Comparison of ENCODE assay signal across 26 mouse cellular contexts in genomic region chr5:75954218-75954617, GRCm38 (mm10). TPM values are rescaled to one million over a fixed set of nuclear protein-coding genes. Genes with fewer than 3 reads are reported as not detected.
DNase-seq lines count a peak whose midpoint lies in the region; ATAC-seq lines count a peak whose summit lies in the region.
"Had no signal": no experiment of that assay in that cellular context is flagged by ENCODE, and none has a peak within 500 bp of the region (broad histone marks: within the 10 kb centered on the region; RNA-seq: fewer than 3 reads in every experiment).

No protein-coding gene starts in this region.

- no peaks in the 10 kb centered on the region for H3K9me3 ChIP-seq in forebrain, embryonic 14.5 days (replicated peaks; ENCODE audit: control insufficient read depth, low read length)
- H3K9me3 ChIP-seq in forebrain, embryonic 12.5 days: no peaks in the 10 kb centered on the region
- H3K9me3 ChIP-seq in hindbrain, embryonic 16.5 days (ENCODE audit: control insufficient read depth, low read length): no peaks in the 10 kb centered on the region
- no peaks in the 10 kb centered on the region for H3K9me3 ChIP-seq in hindbrain, embryonic 14.5 days (ENCODE audit: control insufficient read depth, low read length)
- H3K9me3 ChIP-seq: embryonic facial prominence, embryonic 12.5 days; heart, embryonic 12.5 days; liver, embryonic 15.5 days; lung, embryonic 15.5 days; midbrain, embryonic 10.5 days; neural tube, embryonic 12.5 days had no signal

- no peak overlapping the region for H3K4me2 ChIP-seq in forebrain, embryonic 14.5 days (ENCODE audit: low read length)
- H3K4me2 ChIP-seq in forebrain, embryonic 12.5 days: no peak overlapping the region
- H3K4me2 ChIP-seq in hindbrain, embryonic 16.5 days (ENCODE audit: low read length): no peak overlapping the region
- H3K4me2 ChIP-seq in hindbrain, embryonic 14.5 days (replicated peaks): no peak overlapping the region
- H3K4me2 ChIP-seq: embryonic facial prominence, embryonic 12.5 days; heart, embryonic 12.5 days; liver, embryonic 15.5 days; lung, embryonic 15.5 days; neural tube, embryonic 12.5 days had no signal

- WGBS in forebrain, embryonic 14.5 days: 49% methylated on average over 3 of the region's 3 CpGs
- WGBS in forebrain, embryonic 12.5 days: 56% methylated on average over 3 of the region's 3 CpGs
- WGBS in hindbrain, embryonic 16.5 days: 73% methylated on average over 3 of the region's 3 CpGs
- WGBS in hindbrain, embryonic 14.5 days: 65% methylated on average over 3 of the region's 3 CpGs

- no peaks in the 10 kb centered on the region for H3K27me3 ChIP-seq in forebrain, embryonic 14.5 days (replicated peaks; ENCODE audit: control insufficient read depth, insufficient read depth, low read length)
- no peaks in the 10 kb centered on the region for H3K27me3 ChIP-seq in forebrain, embryonic 12.5 days
- no peaks in the 10 kb centered on the region for H3K27me3 ChIP-seq in hindbrain, embryonic 16.5 days (replicated peaks; ENCODE audit: control insufficient read depth, insufficient read depth, low read length)
- H3K27me3 ChIP-seq in hindbrain, embryonic 14.5 days (ENCODE audit: control insufficient read depth, insufficient read depth, low read length): no peaks in the 10 kb centered on the region
- H3K27me3 ChIP-seq: embryonic facial prominence, embryonic 12.5 days; heart, embryonic 12.5 days; liver, embryonic 15.5 days; lung, embryonic 15.5 days; neural tube, embryonic 12.5 days had no signal

- no peak for ATAC-seq in forebrain, embryonic 14.5 days
- no peak for ATAC-seq in forebrain, embryonic 12.5 days (ENCODE audit: low FRiP score)
- peak; percentile 52; the same call in 1 of the 2 replicates for ATAC-seq in hindbrain, embryonic 16.5 days
- ATAC-seq in hindbrain, embryonic 14.5 days (ENCODE audit: low FRiP score): no peak
- ATAC-seq: midbrain, embryonic 16.5 days had no signal

- no peak overlapping the region for H3K9ac ChIP-seq in forebrain, embryonic 14.5 days (ENCODE audit: low read length)
- no peak overlapping the region for H3K9ac ChIP-seq in forebrain, embryonic 12.5 days
- no peak overlapping the region for H3K9ac ChIP-seq in hindbrain, embryonic 16.5 days (ENCODE audit: low read depth, low read length)
- no peak overlapping the region for H3K9ac ChIP-seq in hindbrain, embryonic 14.5 days
- H3K9ac ChIP-seq: embryonic facial prominence, embryonic 12.5 days; heart, embryonic 12.5 days; liver, embryonic 15.5 days; lung, embryonic 15.5 days; neural tube, embryonic 12.5 days had no signal

- no peaks in the 10 kb centered on the region for H3K36me3 ChIP-seq in forebrain, embryonic 14.5 days (ENCODE audit: control insufficient read depth, insufficient read depth, low read length)
- no peaks in the 10 kb centered on the region for H3K36me3 ChIP-seq in forebrain, embryonic 12.5 days (replicated peaks)
- H3K36me3 ChIP-seq in hindbrain, embryonic 16.5 days (ENCODE audit: control insufficient read depth, insufficient read depth, low read length): no peaks in the 10 kb centered on the region
- H3K36me3 ChIP-seq in hindbrain, embryonic 14.5 days (replicated peaks; ENCODE audit: control insufficient read depth, insufficient read depth): no peaks in the 10 kb centered on the region
- H3K36me3 ChIP-seq: embryonic facial prominence, embryonic 12.5 days; liver, embryonic 15.5 days; neural tube, embryonic 12.5 days had no signal

- no peak overlapping the region for H3K27ac ChIP-seq in forebrain, embryonic 14.5 days (ENCODE audit: low read depth, low read length)
- H3K27ac ChIP-seq in forebrain, embryonic 12.5 days: no peak overlapping the region
- H3K27ac ChIP-seq in hindbrain, embryonic 16.5 days (ENCODE audit: low read depth, low read length): no peak overlapping the region
- no peak overlapping the region for H3K27ac ChIP-seq in hindbrain, embryonic 14.5 days
- H3K27ac ChIP-seq: embryonic facial prominence, embryonic 12.5 days; liver, embryonic 15.5 days; lung, embryonic 15.5 days; midbrain, embryonic 10.5 days; neural tube, embryonic 12.5 days had no signal

- H3K4me1 ChIP-seq in forebrain, embryonic 14.5 days (ENCODE audit: control insufficient read depth, insufficient read depth, low read length): no peaks in the 10 kb centered on the region
- no peaks in the 10 kb centered on the region for H3K4me1 ChIP-seq in forebrain, embryonic 12.5 days
- H3K4me1 ChIP-seq in hindbrain, embryonic 16.5 days (ENCODE audit: control insufficient read depth, insufficient read depth, low read depth, low read length): no peaks in the 10 kb centered on the region
- H3K4me1 ChIP-seq in hindbrain, embryonic 14.5 days (replicated peaks; ENCODE audit: control insufficient read depth, insufficient read depth, low read length): no peaks in the 10 kb centered on the region
- H3K4me1 ChIP-seq: embryonic facial prominence, embryonic 12.5 days; liver, embryonic 15.5 days; lung, embryonic 15.5 days; neural tube, embryonic 12.5 days had no signal

- H3K4me3 ChIP-seq in forebrain, embryonic 14.5 days (ENCODE audit: low read depth, low read length): no peak overlapping the region
- no peak overlapping the region for H3K4me3 ChIP-seq in forebrain, embryonic 12.5 days (replicated peaks)
- H3K4me3 ChIP-seq in hindbrain, embryonic 16.5 days (ENCODE audit: low read length): no peak overlapping the region
- no peak overlapping the region for H3K4me3 ChIP-seq in hindbrain, embryonic 14.5 days (replicated peaks; ENCODE audit: low read length)
- H3K4me3 ChIP-seq: embryonic facial prominence, embryonic 12.5 days; heart, embryonic 12.5 days; liver, embryonic 15.5 days; lung, embryonic 15.5 days; midbrain, embryonic 10.5 days; myocyte; neural tube, embryonic 12.5 days had no signal

- peak; percentile 44 for DNase-seq in forebrain, embryonic 14.5 days (ENCODE audit: low spot score)
- DNase-seq in hindbrain, embryonic 14.5 days (ENCODE audit: low spot score): no peak
- peak; percentile 74 for DNase-seq in Muller cell, postnatal 12 days (ENCODE audit: inconsistent ontology term)
- peak; percentile 44 for DNase-seq in retina, embryonic 14.5 days (ENCODE audit: low spot score)
- no peak for DNase-seq in frontal cortex, postnatal 25 days (ENCODE audit: low spot score in 2 of 2)
- DNase-seq: adrenal gland, postnatal 14 days; cerebellum, adult 8-10 months; embryo, embryonic 11 days; gastrocnemius, postnatal 25 days; heart, adult 18-20 months; heart, postnatal 14 days; kidney, adult 2 months; kidney, postnatal 36 days; liver; thymus, adult 2 months; thymus, postnatal 36 days had no signal

RNA-seq across cellular contexts. Expression of gene Kdr, which starts 24.0 kb away (rescaled TPM):
- polyA plus RNA-seq in forebrain, embryonic 14.5 days (2014; fragmentation: Nextera tagmentation; extraction: Ambion mirVana): 13.2 and 16.3 TPM in 2 replicates
- 24.4 and 25.9 TPM in 2 replicates for polyA plus RNA-seq in forebrain, embryonic 12.5 days (2016; fragmentation: Nextera tagmentation; extraction: Ambion mirVana)
- 21.7 and 28.6 TPM in 2 replicates for polyA plus RNA-seq in hindbrain, embryonic 16.5 days (2015; fragmentation: Nextera tagmentation; extraction: Ambion mirVana)
- polyA plus RNA-seq in hindbrain, embryonic 14.5 days (2014; fragmentation: Nextera tagmentation; extraction: Ambion mirVana): 25.8 and 29.0 TPM in 2 replicates
- polyA plus RNA-seq: myocyte had no signal

Comparison
In these comparisons a context has a peak if more than half of its experiments do, and no peak if none do; other contexts are left out.
1. DNase-seq: peak in forebrain, embryonic 14.5 days (single experiment), Muller cell, postnatal 12 days (single experiment) and retina, embryonic 14.5 days (single experiment); none in hindbrain, embryonic 14.5 days (single experiment) and frontal cortex, postnatal 25 days (0 of 2).